Mouse (Mus musculus): Measurements from ENCODE around the gene Atrn. TPM values are rescaled to one million over a fixed set of nuclear protein-coding genes. Genes with fewer than 3 reads are reported as not detected.
"Not testable (repeated sequence)": the region's sequence is repeated elsewhere in the genome, so short reads cannot be mapped to it uniquely, and the experiment has no call there.

The Atrn gene
- polyA plus RNA-seq, 1 experiment from 2014 or later: 5.4 TPM

GRCm38 (mm10) chr2:131030561-131030960 lies 124.3 kb downstream of the Atrn start:
- H3K27ac ChIP-seq: no peak overlapping the region
- H3K4me1 ChIP-seq: no peaks in the 10 kb centered on the region
- ATAC-seq (ENCODE audit: borderline replicate concordance, extremely low read depth, low FRiP score, low TSS enrichment): no peak
- no peak overlapping the region for H3K4me2 ChIP-seq
- no peak overlapping the region for H3K4me3 ChIP-seq
- no peaks in the 10 kb centered on the region for H3K9me3 ChIP-seq
- H3K36me3 ChIP-seq: peaks cover 10% of the 10 kb centered on the region; the same call in 1 of the 2 replicates
- no peak overlapping the region for H3K9ac ChIP-seq
- 77% methylated on average over 2 of the region's 2 CpGs for WGBS
- no peaks in the 10 kb centered on the region for H3K27me3 ChIP-seq

GRCm38 (mm10) chr2:131030998-131031397 lies 124.7 kb downstream of the Atrn start:
- no peak overlapping the region for H3K4me3 ChIP-seq
- no peak for ATAC-seq (ENCODE audit: borderline replicate concordance, extremely low read depth, low FRiP score, low TSS enrichment)
- H3K9me3 ChIP-seq: no peaks in the 10 kb centered on the region
- no peaks in the 10 kb centered on the region for H3K27me3 ChIP-seq
- 86% methylated on average over 1 of the region's 1 CpGs for WGBS
- no peak overlapping the region for H3K4me2 ChIP-seq
- no peak overlapping the region for H3K27ac ChIP-seq
- no peak overlapping the region for H3K9ac ChIP-seq
- no peaks in the 10 kb centered on the region for H3K4me1 ChIP-seq
- peaks cover 6% of the 10 kb centered on the region; the same call in 1 of the 2 replicates for H3K36me3 ChIP-seq

GRCm38 (mm10) chr2:131031406-131031805 lies 125.1 kb downstream of the Atrn start:
- H3K4me3 ChIP-seq; H3K27me3 ChIP-seq; H3K9me3 ChIP-seq; H3K27ac ChIP-seq; H3K4me2 ChIP-seq; H3K4me1 ChIP-seq; H3K36me3 ChIP-seq; ATAC-seq (ENCODE audit: borderline replicate concordance, extremely low read depth, low FRiP score, low TSS enrichment); H3K9ac ChIP-seq: not testable (repeated sequence)
- WGBS: 40% methylated on average over 1 of the region's 1 CpGs

DNA sequence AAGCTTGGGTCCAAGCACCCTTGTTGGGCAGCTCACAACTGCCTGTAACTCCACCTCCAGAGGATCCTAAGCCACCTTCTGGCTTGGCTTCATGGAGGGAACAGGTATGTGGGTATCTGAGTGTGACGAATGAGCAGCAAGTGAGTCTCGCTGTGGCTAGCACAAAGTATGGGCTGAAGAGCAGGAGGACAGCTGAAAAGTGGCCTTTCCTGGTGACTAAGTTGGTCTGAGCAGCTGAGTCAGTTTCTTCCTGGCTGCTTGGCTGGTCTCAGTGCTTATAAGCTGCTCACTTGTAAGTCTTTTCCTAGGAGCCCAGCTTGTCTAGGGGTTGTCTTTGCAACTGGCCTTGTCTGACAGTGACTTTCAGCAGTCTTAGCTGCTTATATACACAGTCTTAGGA lies 130.0 kb downstream of the Atrn start:
- no peak overlapping the region for H3K27ac ChIP-seq
- H3K36me3 ChIP-seq: no peaks in the 10 kb centered on the region
- no peak overlapping the region for H3K4me2 ChIP-seq
- no peak for ATAC-seq (ENCODE audit: borderline replicate concordance, extremely low read depth, low FRiP score, low TSS enrichment)
- no peak overlapping the region for H3K9ac ChIP-seq
- WGBS: 81% methylated on average over 2 of the region's 2 CpGs
- peaks cover 4% of the 10 kb centered on the region for H3K4me1 ChIP-seq
- H3K4me3 ChIP-seq: no peak overlapping the region
- H3K9me3 ChIP-seq: no peaks in the 10 kb centered on the region
- peaks cover 27% of the 10 kb centered on the region for H3K27me3 ChIP-seq

- no peak overlapping the region for H3K4me3 ChIP-seq
- H3K9ac ChIP-seq: no peak overlapping the region
- H3K27me3 ChIP-seq: peaks cover 31% of the 10 kb centered on the region
- H3K9me3 ChIP-seq: no peaks in the 10 kb centered on the region
- no peak overlapping the region for H3K27ac ChIP-seq
- H3K4me2 ChIP-seq: no peak overlapping the region
- H3K36me3 ChIP-seq: no peaks in the 10 kb centered on the region
- no peak for ATAC-seq (ENCODE audit: borderline replicate concordance, extremely low read depth, low FRiP score, low TSS enrichment)
- peaks cover 8% of the 10 kb centered on the region for H3K4me1 ChIP-seq
Measured at GRCm38 (mm10) chr2:131036757-131037156, 130.5 kb downstream of the Atrn start.

- Histone ChIP-seq H3K4me2 (no peak overlapping the region), H3K9me3 (no peaks in the 10 kb centered on the region), H3K4me3 (no peak overlapping the region), H3K9ac (no peak overlapping the region), H3K27ac (no peak overlapping the region), H3K4me1 (peaks cover 8% of the 10 kb centered on the region), H3K27me3 (peaks cover 37% of the 10 kb centered on the region), H3K36me3 (no peaks in the 10 kb centered on the region)
- no peak for ATAC-seq (ENCODE audit: borderline replicate concordance, extremely low read depth, low FRiP score, low TSS enrichment)
- WGBS: 41% methylated on average over 17 of the region's 17 CpGs
Measured at GRCm38 (mm10) chr2:131037226-131037990, 131.1 kb downstream of the Atrn start.

- 81% methylated on average over 6 of the region's 6 CpGs for WGBS
- Histone ChIP-seq H3K4me2 (no peak overlapping the region), H3K9me3 (no peaks in the 10 kb centered on the region), H3K27me3 (peaks cover 45% of the 10 kb centered on the region), H3K36me3 (no peaks in the 10 kb centered on the region), H3K4me3 (no peak overlapping the region), H3K4me1 (peaks cover 8% of the 10 kb centered on the region), H3K27ac (no peak overlapping the region), H3K9ac (no peak overlapping the region)
- ATAC-seq (ENCODE audit: borderline replicate concordance, extremely low read depth, low FRiP score, low TSS enrichment): no peak
Measured at GRCm38 (mm10) chr2:131038197-131038596, 131.9 kb downstream of the Atrn start.

- H3K4me2 ChIP-seq: no peak overlapping the region
- 77% methylated on average over 5 of the region's 5 CpGs for WGBS
- no peak overlapping the region for H3K4me3 ChIP-seq
- no peaks in the 10 kb centered on the region for H3K36me3 ChIP-seq
- no peak overlapping the region for H3K9ac ChIP-seq
- H3K27ac ChIP-seq: no peak overlapping the region
- H3K27me3 ChIP-seq: peaks cover 47% of the 10 kb centered on the region
- no peaks in the 10 kb centered on the region for H3K9me3 ChIP-seq
- H3K4me1 ChIP-seq: peaks cover 8% of the 10 kb centered on the region
- no peak for ATAC-seq (ENCODE audit: borderline replicate concordance, extremely low read depth, low FRiP score, low TSS enrichment)
Measured at GRCm38 (mm10) chr2:131038675-131039074, 132.4 kb downstream of the Atrn start.

- Histone ChIP-seq H3K4me1 (peaks cover 19% of the 10 kb centered on the region), H3K4me2 (peak overlapping the region; percentile 98), H3K27me3 (peaks cover 47% of the 10 kb centered on the region), H3K36me3 (no peaks in the 10 kb centered on the region), H3K9ac (peak overlapping the region; percentile 53), H3K27ac (no peak overlapping the region), H3K4me3 (peak overlapping the region; percentile 56), H3K9me3 (no peaks in the 10 kb centered on the region)
- peak; percentile 43; the same call in 1 of the 2 replicates for ATAC-seq (ENCODE audit: borderline replicate concordance, extremely low read depth, low FRiP score, low TSS enrichment)
- WGBS: 3% methylated on average over 104 of the region's 115 CpGs
Measured at GRCm38 (mm10) chr2:131040854-131041825, 134.8 kb downstream of the Atrn start.

DNA sequence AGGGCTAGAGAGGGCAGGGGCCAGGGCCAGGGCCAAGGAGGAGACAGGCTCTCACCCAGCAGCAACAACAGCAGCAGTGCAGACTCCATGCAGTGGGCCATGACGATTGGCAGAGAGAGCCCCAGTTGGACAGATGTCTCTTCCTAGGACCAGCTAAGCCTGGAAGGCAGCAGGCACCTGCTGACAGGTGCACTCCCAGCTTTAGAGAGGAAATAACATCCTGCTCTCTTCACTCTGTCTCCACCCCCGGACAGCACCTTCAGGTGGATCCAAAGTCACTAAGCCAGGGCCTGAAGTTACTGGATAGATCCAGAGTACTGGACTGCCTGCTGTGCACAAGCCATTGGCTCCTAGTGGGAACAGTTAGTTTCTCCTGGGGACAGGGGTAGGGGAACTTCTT lies 136.7 kb downstream of the Atrn start, which contains the start of gene Gfra4:
TSS of gene Gfra4 (minus strand) at position 101 of the 400 bp plus-strand sequence.
- WGBS: 70% methylated on average over 2 of the region's 2 CpGs
- Histone ChIP-seq H3K4me1 (peaks cover 19% of the 10 kb centered on the region), H3K36me3 (no peaks in the 10 kb centered on the region), H3K27ac (no peak within 1 kb of the TSS), H3K9ac (no peak within 1 kb of the TSS), H3K4me2 (peak within 1 kb of the TSS; percentile 98; the same call in 1 of the 2 replicates), H3K4me3 (no peak within 1 kb of the TSS; the same call in 1 of the 2 replicates), H3K27me3 (peaks cover 47% of the 10 kb centered on the region), H3K9me3 (no peaks in the 10 kb centered on the region)
- ATAC-seq (ENCODE audit: borderline replicate concordance, extremely low read depth, low FRiP score, low TSS enrichment): no peak

GRCm38 (mm10) chr2:131044354-131044852 lies 138.1 kb downstream of the Atrn start:
- H3K36me3 ChIP-seq: no peaks in the 10 kb centered on the region
- no peak overlapping the region for H3K9ac ChIP-seq
- no peak overlapping the region for H3K27ac ChIP-seq
- peak overlapping the region; percentile 34 for H3K4me2 ChIP-seq
- H3K4me3 ChIP-seq: no peak overlapping the region
- no peaks in the 10 kb centered on the region for H3K9me3 ChIP-seq
- peak; percentile 48; the same call in 1 of the 2 replicates for ATAC-seq (ENCODE audit: borderline replicate concordance, extremely low read depth, low FRiP score, low TSS enrichment)
- peaks cover 19% of the 10 kb centered on the region for H3K4me1 ChIP-seq
- 5% methylated on average over 7 of the region's 7 CpGs for WGBS
- H3K27me3 ChIP-seq: peaks cover 40% of the 10 kb centered on the region
